Mouse (Mus musculus) brain, embryonic 14.5 days (tissue): Measurements from ENCODE around the gene Thoc5.

Source experiments
- CTCF ChIP-seq: fragments of 200-500 bp; IDR thresholded peaks from 2 replicates; pipeline ENCODE4 v1.5.1; 2012; ENCODE audit warnings: inconsistent platforms, mild to moderate bottlenecking, moderate library complexity, borderline replicate concordance; ENCODE audit not compliant: insufficient read depth, insufficient read length; ENCODE audit errors: extremely low read depth
- POLR2A ChIP-seq: fragments of 200-500 bp; IDR thresholded peaks from 2 replicates; pipeline ENCODE4 v1.6.1; 2012; ENCODE audit warnings: mild to moderate bottlenecking, inconsistent platforms, borderline replicate concordance; ENCODE audit not compliant: poor library complexity, insufficient read depth, insufficient read length, severe bottlenecking; ENCODE audit errors: extremely low read depth

GRCm38 (mm10) chr11:4865645-4866251 is 29.4 kb upstream of the Thoc5 start:
- peak; percentile 69; the same call in 1 of the 2 replicates for TF ChIP-seq CTCF
- TF ChIP-seq POLR2A = no peak
